Mouse (Mus musculus) hindbrain, embryonic 10.5 days (tissue): ENCODE measurements around the gene Scyl1. TPM values are rescaled to one million over a fixed set of nuclear protein-coding genes. Genes with fewer than 3 reads are reported as not detected.
"Not testable (repeated sequence)": the region's sequence is repeated elsewhere in the genome, so short reads cannot be mapped to it uniquely, and the experiment has no call there.

Experiments used
- DNase-seq: peaks from one replicate; pipeline ENCODE4 v3.0.0-alpha.2; 2017; ENCODE audit warnings: low spot score
- H3K27ac ChIP-seq: fragments of 300-500 bp; sonication (generic); 2 replicates; pipeline ENCODE4 v1.5.1; 2016; ENCODE audit warnings: mild to moderate bottlenecking, moderate library complexity
- H3K27me3 ChIP-seq: fragments of 300-500 bp; sonication (generic); 2 replicates; pipeline ENCODE4 v1.6.1; 2016; ENCODE audit warnings: mild to moderate bottlenecking; ENCODE audit not compliant: poor library complexity, insufficient read depth, severe bottlenecking
- H3K36me3 ChIP-seq: fragments of 300-500 bp; sonication (generic); 2 replicates; pipeline ENCODE4 v1.6.1; 2016; ENCODE audit warnings: mild to moderate bottlenecking, moderate library complexity
- H3K4me1 ChIP-seq: fragments of 300-500 bp; sonication (generic); replicated peaks from 2 replicates; pipeline ENCODE4 v1.6.1; 2016; ENCODE audit warnings: mild to moderate bottlenecking
- H3K4me3 ChIP-seq: fragments of 300-500 bp; sonication (generic); 2 replicates; pipeline ENCODE4 v1.5.1; 2016; ENCODE audit warnings: mild to moderate bottlenecking, moderate library complexity
- H3K9me3 ChIP-seq: fragments of 300-500 bp; sonication (generic); 2 replicates; pipeline ENCODE4 v1.6.1; 2016; ENCODE audit warnings: mild to moderate bottlenecking, moderate library complexity
- WGBS: fragments of 180-500 bp; shearing (Covaris S2); methylation state at CpG from one replicate; pipeline ENCODE4 v1.1.7; 2016; 5-methylcytosine and 5-hydroxymethylcytosine counted together
- polyA plus RNA-seq: library from polyadenylated mRNA; unstranded; fragments of >200 nt; fragmentation: Nextera tagmentation; extraction: Ambion mirVana; gene quantifications from 2 replicates; pipeline ENCODE4 v1.2.1, GENCODE M21; 2016

Scyl1 gene
- polyA plus RNA-seq, 1 experiment from 2014 or later = 69.5 TPM

DNA sequence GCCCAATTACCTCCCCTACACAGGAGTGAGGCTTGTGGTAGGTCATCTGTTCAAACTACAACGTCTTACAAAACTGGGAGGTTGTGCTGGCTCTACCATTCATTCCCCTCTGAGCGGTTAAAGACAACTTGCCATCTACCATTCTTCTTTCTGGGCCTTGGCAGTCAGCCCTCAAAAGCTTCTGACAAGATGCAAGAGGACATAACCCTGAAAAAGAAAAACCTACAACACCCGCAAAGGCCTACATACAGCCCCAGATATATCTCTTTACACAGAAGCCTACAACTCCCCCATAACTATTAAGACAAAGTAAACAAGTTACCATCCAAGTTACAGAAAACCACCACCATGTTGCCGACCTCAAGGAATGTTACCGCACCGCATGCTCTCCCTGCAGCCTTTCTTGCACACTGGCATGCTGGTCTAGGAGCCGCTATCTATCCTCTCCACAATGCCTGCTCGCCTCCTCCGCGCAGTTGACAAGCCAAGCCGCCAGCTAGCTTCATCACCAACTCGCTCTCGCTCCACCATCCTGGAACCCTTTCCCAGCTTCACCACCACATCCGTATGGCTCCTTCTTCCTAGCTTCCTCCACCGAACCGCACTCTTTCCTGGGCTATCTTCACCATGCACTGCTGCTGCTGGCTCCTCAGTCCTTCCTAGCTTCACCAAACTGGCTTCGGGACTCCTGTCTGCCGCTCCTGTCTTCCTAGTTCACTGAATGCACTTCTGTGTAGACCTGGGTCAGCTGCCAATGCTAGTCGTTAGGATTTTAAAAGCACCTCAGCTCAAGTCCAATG, 29.6 kb upstream of the Scyl1 start:
- WGBS = under 1% methylated on average over 19 of the region's 19 CpGs
- peaks cover 51% of the 10 kb centered on the region for H3K36me3 ChIP-seq
- peak; percentile 50 for DNase-seq

DNA sequence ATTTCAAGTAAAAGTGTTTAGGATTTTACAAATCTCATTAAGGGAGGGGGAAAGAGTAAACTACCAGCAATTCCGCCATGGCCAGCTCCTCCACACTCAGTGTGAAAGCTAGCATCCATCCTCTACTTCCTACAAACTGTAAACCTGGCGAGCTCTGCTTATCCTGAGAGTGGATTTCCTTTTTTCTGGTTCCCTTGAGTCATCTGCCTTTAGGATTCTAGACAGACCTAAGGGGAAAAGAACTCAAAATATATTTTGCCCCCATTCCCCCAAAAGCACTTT, 29.1 kb upstream of the Scyl1 start:
- Histone ChIP-seq H3K4me1 (peaks cover 51% of the 10 kb centered on the region), H3K27ac (peak overlapping the region; percentile 100), H3K27me3 (no peaks in the 10 kb centered on the region), H3K4me3 (peak overlapping the region; percentile 91), H3K9me3 (no peaks in the 10 kb centered on the region), H3K36me3 (peaks cover 57% of the 10 kb centered on the region)
- WGBS = 0% methylated on average over 2 of the region's 2 CpGs
- no peak for DNase-seq

More for the DNA sequence above, 29.6 kb upstream of the Scyl1 start:
- H3K9me3 ChIP-seq = no peaks in the 10 kb centered on the region
- H3K4me1 ChIP-seq = peaks cover 54% of the 10 kb centered on the region
- peak overlapping the region; percentile 91 for H3K4me3 ChIP-seq
- H3K27ac ChIP-seq = peak overlapping the region; percentile 100
- no peaks in the 10 kb centered on the region for H3K27me3 ChIP-seq

DNA sequence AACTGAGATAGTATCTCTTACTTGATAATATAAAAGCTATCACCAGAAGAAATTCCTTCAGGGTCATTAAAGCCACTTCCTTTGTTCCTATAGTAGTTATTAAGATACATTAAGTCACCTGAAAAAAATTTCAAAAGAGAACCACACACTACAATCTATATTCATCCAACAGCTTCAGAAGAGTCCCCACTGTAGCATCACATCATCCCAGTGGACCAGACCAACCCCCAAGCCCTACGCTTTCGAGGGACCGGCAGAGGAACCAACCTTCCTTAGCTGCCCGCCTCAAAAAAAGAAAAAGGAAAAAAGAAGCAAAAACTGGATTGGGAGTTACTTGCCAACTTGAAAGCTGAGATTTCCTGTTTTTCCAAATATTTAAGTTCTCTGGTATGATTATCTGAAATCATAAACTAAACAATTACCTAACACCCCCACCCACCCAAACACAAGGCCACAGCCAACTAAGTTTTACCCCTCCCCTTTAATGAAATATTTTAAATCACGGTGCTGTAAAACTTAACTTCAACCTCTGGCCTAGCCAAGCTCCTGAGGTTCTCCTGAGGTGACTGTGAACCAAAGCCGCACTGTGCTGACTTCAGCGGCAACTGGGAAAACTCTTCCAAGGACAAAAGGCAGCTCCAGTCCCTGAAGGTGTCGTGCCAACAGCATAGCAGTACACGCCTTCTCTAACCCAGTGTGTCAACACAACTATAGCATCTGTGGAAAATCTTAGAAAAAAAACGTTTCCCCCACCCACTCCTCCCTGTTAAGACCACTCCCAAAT, 28.5 kb upstream of the Scyl1 start:
- Histone ChIP-seq H3K9me3 (no peaks in the 10 kb centered on the region), H3K36me3 (peaks cover 62% of the 10 kb centered on the region), H3K27ac (peak overlapping the region; percentile 100), H3K27me3 (no peaks in the 10 kb centered on the region), H3K4me1 (peaks cover 51% of the 10 kb centered on the region), H3K4me3 (peak overlapping the region; percentile 91)
- WGBS = 2% methylated on average over 10 of the region's 10 CpGs
- DNase-seq = peak; percentile 35

DNA sequence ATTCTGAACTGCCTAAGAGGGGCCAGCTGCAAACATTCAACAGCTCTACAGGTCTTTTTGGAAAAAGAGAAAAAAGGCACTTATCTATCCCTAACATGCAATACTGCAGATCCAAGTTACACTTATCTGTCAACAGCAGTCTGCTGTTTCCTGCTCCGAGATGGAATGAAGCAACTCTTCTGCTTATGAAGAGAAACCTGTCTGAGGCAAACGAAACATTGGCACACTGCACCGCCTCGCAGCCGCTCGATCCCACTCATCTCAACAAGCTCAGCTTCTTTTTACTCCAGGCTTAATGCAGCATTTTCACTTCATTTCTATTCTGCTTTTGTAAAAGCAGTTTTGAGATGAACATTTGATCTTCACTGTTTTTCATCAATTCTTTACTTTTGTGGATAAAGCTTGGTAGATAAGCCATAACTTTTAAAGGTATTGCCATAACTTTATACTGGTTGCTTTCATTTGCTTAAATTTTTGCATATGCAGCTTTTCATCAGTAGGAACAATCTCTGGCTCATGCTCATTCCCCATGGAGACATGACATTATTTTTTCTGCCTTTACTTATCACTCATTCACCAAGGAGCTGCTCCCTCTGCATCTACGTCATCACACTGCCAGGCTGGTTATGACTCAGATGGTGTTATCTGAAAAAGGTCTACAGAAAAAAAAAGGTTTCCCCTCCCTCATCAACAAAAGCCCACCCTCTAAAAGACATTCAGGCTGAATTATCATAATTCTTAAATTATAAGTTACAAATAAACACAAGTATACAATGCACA, 27.7 kb upstream of the Scyl1 start:
- 17% methylated on average over 7 of the region's 7 CpGs for WGBS
- peaks cover 45% of the 10 kb centered on the region for H3K4me1 ChIP-seq
- H3K36me3 ChIP-seq = peaks cover 64% of the 10 kb centered on the region
- H3K4me3 ChIP-seq = peak overlapping the region; percentile 91
- H3K9me3 ChIP-seq = no peaks in the 10 kb centered on the region
- no peak for DNase-seq
- peak overlapping the region; percentile 100 for H3K27ac ChIP-seq
- no peaks in the 10 kb centered on the region for H3K27me3 ChIP-seq

DNA sequence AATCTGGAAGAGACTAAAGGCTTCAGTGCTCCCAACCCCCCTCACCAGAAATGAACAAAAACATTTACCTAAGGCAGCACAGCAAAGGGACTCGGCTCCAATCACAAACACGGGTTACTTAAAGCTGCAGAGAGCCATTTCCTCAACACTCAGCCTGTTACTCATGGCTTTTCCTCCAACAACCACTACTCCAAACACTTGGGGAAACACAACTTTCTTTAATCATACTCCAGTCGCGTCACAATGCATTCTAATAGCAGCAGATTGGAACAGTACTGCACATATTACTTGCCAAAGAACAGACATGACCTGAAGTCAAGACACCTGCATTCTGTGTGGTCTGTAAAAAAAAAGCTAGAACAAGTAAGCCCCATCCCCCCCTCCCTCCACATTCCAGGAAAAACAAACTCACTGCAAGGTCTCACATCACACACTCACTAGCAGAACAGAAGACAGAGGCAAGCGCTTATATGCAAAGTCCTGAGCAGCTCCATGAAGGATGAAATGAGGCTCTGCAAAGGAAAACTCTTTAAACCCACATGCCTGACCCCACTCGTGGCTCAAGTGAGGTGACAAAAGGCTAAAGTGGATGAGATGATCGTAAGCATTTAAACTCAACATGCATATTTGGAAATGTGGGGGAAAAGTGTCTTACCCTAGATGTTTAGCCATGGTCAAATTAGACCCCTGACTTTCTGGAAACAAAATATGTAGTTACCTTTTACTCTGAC, 26.3 kb upstream of the Scyl1 start:
- peak overlapping the region; percentile 91 for H3K4me3 ChIP-seq
- 52% methylated on average over 7 of the region's 7 CpGs for WGBS
- H3K36me3 ChIP-seq = peaks cover 64% of the 10 kb centered on the region
- H3K9me3 ChIP-seq = no peaks in the 10 kb centered on the region
- DNase-seq = no peak
- H3K4me1 ChIP-seq = peaks cover 36% of the 10 kb centered on the region
- H3K27ac ChIP-seq = peak overlapping the region; percentile 29; the same call in 1 of the 2 replicates
- H3K27me3 ChIP-seq = no peaks in the 10 kb centered on the region

DNA sequence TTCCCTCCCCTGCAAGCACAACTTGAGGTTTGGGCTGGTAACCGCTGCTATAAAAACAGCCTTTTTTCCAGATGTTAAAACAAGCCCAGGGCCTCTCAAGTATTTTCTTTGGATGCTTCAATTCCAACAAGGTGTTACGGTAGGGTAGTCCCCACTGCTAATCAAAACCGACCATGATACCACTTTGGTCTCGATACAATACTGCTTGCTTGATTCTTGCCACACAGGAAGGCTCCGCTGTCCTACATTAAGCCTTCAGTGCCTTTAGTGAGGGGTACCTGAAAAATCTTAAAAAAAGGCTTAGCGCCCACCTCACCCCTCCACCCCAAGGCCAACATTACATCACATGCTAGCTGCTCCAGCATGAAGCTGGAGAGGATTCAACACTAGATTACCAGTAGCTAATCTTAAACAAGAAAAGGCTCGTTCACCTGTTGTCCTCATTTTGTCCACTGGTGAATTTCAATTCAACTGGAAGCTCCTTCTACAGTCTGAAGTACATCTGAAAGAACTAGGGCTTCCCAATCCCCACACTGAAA, 25.4 kb upstream of the Scyl1 start:
- H3K27me3 ChIP-seq = no peaks in the 10 kb centered on the region
- H3K27ac ChIP-seq = no peak overlapping the region
- peaks cover 64% of the 10 kb centered on the region for H3K36me3 ChIP-seq
- peak overlapping the region; percentile 91 for H3K4me3 ChIP-seq
- H3K4me1 ChIP-seq = peaks cover 36% of the 10 kb centered on the region
- H3K9me3 ChIP-seq = no peaks in the 10 kb centered on the region
- WGBS = 87% methylated on average over 7 of the region's 7 CpGs
- DNase-seq = no peak

DNA sequence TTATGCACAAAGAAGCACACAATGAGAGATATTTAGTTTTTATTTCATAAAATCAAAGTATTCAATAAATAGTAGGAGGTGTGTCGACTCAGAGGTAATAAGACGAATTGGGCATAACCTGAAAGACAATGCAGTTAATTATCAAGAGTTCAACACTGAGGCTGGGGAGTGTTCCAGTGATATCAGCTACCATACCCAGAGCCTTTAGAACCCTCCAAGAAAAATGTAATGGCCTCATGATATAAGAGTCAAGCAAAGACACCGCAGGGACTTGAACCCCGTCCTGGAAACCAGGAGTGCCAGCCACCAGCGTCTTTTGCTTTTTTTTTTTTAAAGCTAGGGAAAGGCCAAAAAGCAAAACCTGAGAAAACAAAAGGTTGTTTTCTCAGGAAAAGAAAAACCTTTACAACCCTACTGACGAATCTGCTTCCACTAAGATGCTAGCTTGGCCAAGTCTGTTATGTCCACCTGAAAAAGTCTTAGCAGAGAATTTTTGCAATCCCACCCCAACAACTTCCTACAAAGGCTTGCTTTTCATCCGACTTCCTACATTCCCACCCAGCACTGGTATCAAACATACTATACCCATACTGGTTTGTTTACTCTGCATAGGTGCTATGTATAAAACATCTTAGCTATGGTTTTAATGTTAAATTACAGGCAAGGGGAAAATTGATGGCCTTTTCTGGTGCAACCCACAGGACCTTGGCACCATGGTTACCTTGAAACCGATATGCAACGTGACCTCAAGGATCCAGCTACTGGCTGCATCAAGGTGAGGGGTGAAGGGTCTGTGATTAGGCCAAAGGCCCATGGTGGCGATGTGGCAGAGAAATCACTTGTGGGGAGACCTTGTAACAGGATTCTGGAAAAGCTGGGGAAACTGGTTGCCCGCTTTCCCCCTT, 24.7 kb upstream of the Scyl1 start:
- Histone ChIP-seq H3K9me3 (no peaks in the 10 kb centered on the region), H3K36me3 (peaks cover 62% of the 10 kb centered on the region), H3K27ac (no peak overlapping the region), H3K27me3 (no peaks in the 10 kb centered on the region), H3K4me1 (peaks cover 36% of the 10 kb centered on the region), H3K4me3 (peak overlapping the region; percentile 91)
- 82% methylated on average over 11 of the region's 11 CpGs for whole genome bisulfite sequencing
- DNase-seq = no peak

DNA sequence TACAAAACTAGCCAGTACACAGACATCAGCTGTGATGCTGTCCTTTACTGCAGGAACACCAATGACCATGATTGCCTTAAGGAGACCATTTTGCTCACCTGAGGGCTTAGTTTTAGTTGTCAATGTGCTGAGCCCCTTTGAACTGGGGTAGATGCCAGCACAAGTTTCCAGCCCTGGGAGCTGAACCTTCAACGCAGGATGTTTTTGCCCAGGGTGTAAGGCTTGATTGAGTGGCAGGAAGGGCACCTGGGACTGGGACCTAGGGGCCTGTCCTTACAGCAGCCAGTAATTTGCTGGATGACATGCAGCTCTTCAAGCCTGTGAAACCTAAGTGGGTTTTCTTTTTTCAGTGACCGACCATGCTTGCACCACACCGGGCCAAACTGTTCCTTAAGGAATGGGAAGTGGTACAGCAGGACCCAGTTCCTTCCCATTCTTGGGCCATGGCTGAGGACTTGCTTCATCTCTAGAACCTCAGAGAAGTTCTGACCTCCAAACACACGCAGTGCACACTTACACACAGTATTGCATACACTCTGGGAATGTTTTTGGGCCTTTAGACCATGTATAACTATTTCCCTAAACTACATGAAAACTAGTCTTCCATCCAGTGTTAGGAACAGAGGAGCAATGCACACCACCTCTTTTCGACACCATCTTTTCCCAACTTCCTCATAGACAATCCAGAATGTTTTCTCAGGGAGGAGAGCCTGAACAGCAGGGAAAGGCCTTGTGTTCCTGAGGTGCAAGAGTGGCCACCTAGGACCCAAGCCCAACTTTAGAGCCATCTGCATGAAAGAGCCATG, 23.8 kb upstream of the Scyl1 start:
- no peaks in the 10 kb centered on the region for H3K9me3 ChIP-seq
- 45% methylated on average over 5 of the region's 5 CpGs for WGBS
- H3K36me3 ChIP-seq = peaks cover 55% of the 10 kb centered on the region
- H3K27ac ChIP-seq = no peak overlapping the region
- no peak overlapping the region; the same call in 1 of the 2 replicates for H3K4me3 ChIP-seq
- peaks cover 36% of the 10 kb centered on the region for H3K4me1 ChIP-seq
- DNase-seq = peak; percentile 62
- H3K27me3 ChIP-seq = no peaks in the 10 kb centered on the region

DNA sequence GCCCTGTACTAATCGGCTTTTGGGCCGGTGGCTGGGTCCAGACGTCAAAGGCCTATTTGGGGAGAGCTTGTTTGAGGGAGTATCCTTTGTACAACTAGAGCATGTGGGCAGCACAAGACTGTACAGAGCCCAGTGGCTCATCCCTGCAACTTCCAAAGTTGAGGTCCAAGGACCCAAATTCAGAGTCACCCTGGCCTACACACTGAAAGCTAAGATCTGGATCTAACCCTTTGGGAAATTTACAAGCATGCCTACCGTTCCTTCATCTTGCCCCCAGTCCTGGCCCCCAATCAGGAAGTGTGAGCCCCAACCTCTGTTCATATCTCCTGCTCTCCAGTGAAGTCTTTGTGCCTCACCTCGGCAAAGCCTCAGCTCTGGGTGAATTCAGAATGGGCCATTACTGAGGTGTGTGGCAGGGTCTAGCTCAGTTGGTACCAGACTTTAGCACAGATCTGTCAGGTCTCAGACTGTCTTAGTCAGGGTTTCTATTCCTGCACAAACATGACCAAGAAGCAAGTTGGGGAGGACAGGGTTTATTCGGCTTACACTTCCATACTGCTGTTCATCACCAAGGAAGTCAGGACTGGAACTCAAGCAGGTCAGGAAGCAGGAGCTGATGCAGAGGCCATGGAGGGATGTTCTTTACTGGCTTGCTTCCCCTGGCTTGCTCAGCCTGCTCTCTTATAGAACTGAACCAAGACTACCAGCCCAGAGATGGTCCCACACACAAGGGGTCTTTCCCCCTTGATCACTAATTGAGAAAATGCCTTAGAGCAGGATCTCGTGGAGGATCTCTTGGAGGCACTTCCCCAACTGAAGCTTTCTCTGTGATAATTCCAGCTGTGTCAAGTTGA, 22.9 kb upstream of the Scyl1 start:
- DNase-seq = peak; percentile 44
- 0 out of 2 replicates have a peak overlapping the region, but pooled peaks have one; percentile 0 for H3K4me3 ChIP-seq
- H3K9me3 ChIP-seq = not testable (repeated sequence)

DNA sequence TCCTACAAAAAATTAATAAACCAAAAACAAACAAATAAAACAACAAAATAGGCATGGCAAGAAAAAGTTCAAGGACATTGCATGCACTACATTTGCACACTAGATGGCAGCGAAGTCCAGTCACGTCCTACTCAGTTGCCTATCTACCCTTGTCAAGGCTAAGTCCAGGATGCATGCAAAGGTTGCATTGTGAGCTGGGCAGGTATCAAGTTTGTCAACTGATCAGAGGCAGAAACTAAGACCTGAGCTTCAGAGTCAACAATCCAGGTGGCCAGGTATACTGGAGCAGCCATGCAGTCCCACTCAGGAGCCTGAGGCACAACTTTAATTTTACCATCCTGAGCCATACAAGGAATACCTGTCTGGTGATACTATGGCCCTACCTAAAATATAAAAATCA, 21.9 kb upstream of the Scyl1 start:
- DNase-seq = peak; percentile 51
- WGBS = 10% methylated on average over 2 of the region's 2 CpGs
- no peak overlapping the region for H3K4me3 ChIP-seq
- peaks cover 35% of the 10 kb centered on the region for H3K4me1 ChIP-seq
- no peak overlapping the region for H3K27ac ChIP-seq
- H3K36me3 ChIP-seq = peaks cover 36% of the 10 kb centered on the region
- H3K27me3 ChIP-seq = no peaks in the 10 kb centered on the region
- H3K9me3 ChIP-seq = no peaks in the 10 kb centered on the region

More for the DNA sequence above, 22.9 kb upstream of the Scyl1 start:
- Histone ChIP-seq H3K36me3 (peaks cover 46% of the 10 kb centered on the region), H3K4me1 (peaks cover 36% of the 10 kb centered on the region), H3K27ac (peak overlapping the region; percentile 31)
- not testable (repeated sequence) for H3K27me3 ChIP-seq
- WGBS = 50% methylated on average over 7 of the region's 7 CpGs
